Mouse (Mus musculus) C2C12 (cell line): ENCODE data around the gene Akap6. TPM values are rescaled to one million over a fixed set of nuclear protein-coding genes. Genes with fewer than 3 reads are reported as not detected.

Experiments used
- H3K27me3 ChIP-seq: one replicate; pipeline ENCODE4 v1.6.1; 2011; ENCODE audit not compliant: control insufficient read depth, insufficient read depth, insufficient read length
- H3K36me3 ChIP-seq: one replicate; pipeline ENCODE4 v1.6.1; 2011; ENCODE audit not compliant: control insufficient read depth, insufficient read depth
- H3K4me3 ChIP-seq: one replicate; pipeline ENCODE4 v1.5.1; 2011; ENCODE audit warnings: mild to moderate bottlenecking, control low read depth; ENCODE audit not compliant: poor library complexity, insufficient read depth, severe bottlenecking
- H3K79me2 ChIP-seq: one replicate; pipeline ENCODE4 v1.6.1; 2011; ENCODE audit not compliant: control insufficient read depth, insufficient read depth
- H3K79me3 ChIP-seq: one replicate; pipeline ENCODE4 v1.6.1; 2011; ENCODE audit warnings: low read depth, control low read depth
- H3ac ChIP-seq: one replicate; pipeline ENCODE3; 2011; ENCODE audit warnings: low read depth; ENCODE audit not compliant: control insufficient read depth, insufficient read length
- CEBPB ChIP-seq: IDR thresholded peaks from one replicate; pipeline ENCODE4 v1.6.1; 2011; ENCODE audit warnings: low read depth, mild to moderate bottlenecking, control low read depth, moderate library complexity
- CTCF ChIP-seq: IDR thresholded peaks from one replicate; pipeline ENCODE4 v1.5.1; 2011; ENCODE audit not compliant: control insufficient read depth, insufficient read depth, insufficient read length
- FOSL1 ChIP-seq: IDR thresholded peaks from one replicate; pipeline ENCODE4 v1.8.0; 2011; ENCODE audit warnings: mild to moderate bottlenecking, low read length; ENCODE audit not compliant: poor library complexity, insufficient read depth, severe bottlenecking
- MAX ChIP-seq: IDR thresholded peaks from one replicate; pipeline ENCODE4 v1.6.1; 2011; ENCODE audit warnings: mild to moderate bottlenecking, control low read depth
- MYOD1 ChIP-seq: IDR thresholded peaks from one replicate; pipeline ENCODE4 v1.6.1; 2011; ENCODE audit warnings: low read depth; ENCODE audit not compliant: control insufficient read depth, insufficient read length
- MYOG ChIP-seq: IDR thresholded peaks from one replicate; pipeline ENCODE4 v1.6.1; 2011; ENCODE audit not compliant: control insufficient read depth, insufficient read length; ENCODE audit errors: extremely low read depth
- USF1 ChIP-seq: IDR thresholded peaks from one replicate; pipeline ENCODE4 v1.6.1; 2011; ENCODE audit warnings: low read depth, mild to moderate bottlenecking, control low read depth, moderate library complexity
- polyA plus RNA-seq: library from polyadenylated mRNA; unstranded; fragments of >200 nt; fragmentation: generic; extraction: Trizol; gene quantifications from one replicate; pipeline ENCODE4 v1.2.1, GENCODE M21; 2012; ENCODE audit warnings: missing spikeins

The Akap6 gene
- polyA plus RNA-seq, 1 experiment = 0.51 TPM

DNA sequence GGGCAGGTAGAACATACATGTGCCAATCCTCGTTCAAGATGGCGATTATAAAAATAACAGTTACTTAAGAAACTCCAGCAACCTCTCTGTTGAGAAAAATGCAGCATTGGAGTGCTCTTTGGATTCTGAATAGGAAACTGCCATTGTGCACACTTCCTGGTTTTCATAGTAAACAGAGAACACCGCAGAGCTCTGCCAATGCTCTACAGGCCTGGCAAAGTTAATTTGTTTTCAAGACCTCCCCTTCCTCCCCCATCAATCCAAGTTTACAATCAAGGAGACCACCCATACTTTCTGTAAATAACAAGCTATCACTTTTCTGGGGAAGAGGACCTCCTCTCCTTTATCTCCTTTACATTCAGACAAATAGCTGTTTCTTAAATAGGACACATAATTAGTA lies 65.6 kb downstream of the Akap6 start:
- no peaks in the 10 kb centered on the region for H3K79me2 ChIP-seq
- no peaks in the 10 kb centered on the region for H3K79me3 ChIP-seq

DNA sequence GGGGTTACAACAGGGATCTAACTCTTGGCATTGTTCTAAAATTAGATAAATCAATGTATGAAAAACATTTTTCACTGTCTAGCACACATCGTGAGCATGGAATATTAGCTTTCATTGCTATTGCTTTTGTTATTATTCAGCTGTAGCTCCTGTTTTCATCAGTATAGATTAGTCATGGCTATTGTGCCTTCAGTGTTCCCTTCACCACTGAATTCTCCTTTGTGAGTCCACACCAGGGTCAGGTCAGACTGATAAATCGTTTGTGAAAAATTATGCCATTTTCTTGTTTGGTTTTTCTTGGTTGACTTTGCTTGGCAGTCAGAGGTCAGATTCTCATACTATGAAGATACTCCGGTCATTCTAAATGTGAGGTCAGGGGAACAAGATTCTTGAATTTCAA lies 70.4 kb downstream of the Akap6 start:
- Histone ChIP-seq H3ac (no peak overlapping the region), H3K4me3 (no peak overlapping the region), H3K27me3 (no peaks in the 10 kb centered on the region), H3K36me3 (no peaks in the 10 kb centered on the region), H3K79me2 (no peaks in the 10 kb centered on the region), H3K79me3 (no peaks in the 10 kb centered on the region)
- TF ChIP-seq USF1 (no peak), CEBPB (no peak), MYOG (no peak), MAX (no peak), MYOD1 (no peak), FOSL1 (no peak), CTCF (no peak)

More for the DNA sequence above, 65.6 kb downstream of the Akap6 start:
- Histone ChIP-seq H3ac (no peak overlapping the region), H3K4me3 (no peak overlapping the region), H3K27me3 (no peaks in the 10 kb centered on the region), H3K36me3 (no peaks in the 10 kb centered on the region)
- TF ChIP-seq MYOD1 (no peak), CEBPB (no peak), MYOG (no peak), FOSL1 (no peak), MAX (no peak), CTCF (no peak), USF1 (no peak)

DNA sequence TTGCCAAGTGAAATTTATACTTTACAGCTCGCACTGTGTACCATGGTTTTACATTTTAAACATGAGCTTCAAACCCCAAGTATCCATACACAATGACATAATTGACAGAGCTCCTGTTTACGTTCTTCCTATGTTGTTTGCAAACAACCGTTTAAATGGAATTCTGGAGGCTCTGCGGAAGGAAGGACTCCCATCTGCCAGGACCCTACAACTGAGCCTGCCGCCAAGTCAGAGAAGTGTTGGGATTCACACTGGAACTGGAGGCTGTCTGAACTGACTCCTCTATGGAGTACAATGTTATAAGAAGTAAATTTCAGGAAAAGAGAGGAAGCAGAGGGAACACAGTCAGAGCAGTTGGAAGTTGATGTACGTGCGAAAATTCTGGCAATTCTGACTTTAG lies 72.7 kb downstream of the Akap6 start:
- H3K79me3 ChIP-seq = no peaks in the 10 kb centered on the region
- no peaks in the 10 kb centered on the region for H3K27me3 ChIP-seq
- no peak overlapping the region for H3K4me3 ChIP-seq
- H3K79me2 ChIP-seq = no peaks in the 10 kb centered on the region
- H3ac ChIP-seq = no peak overlapping the region
- TF ChIP-seq MYOG (no peak), CEBPB (no peak), MYOD1 (no peak), USF1 (no peak), FOSL1 (no peak), MAX (no peak), CTCF (no peak)
- H3K36me3 ChIP-seq = no peaks in the 10 kb centered on the region

DNA sequence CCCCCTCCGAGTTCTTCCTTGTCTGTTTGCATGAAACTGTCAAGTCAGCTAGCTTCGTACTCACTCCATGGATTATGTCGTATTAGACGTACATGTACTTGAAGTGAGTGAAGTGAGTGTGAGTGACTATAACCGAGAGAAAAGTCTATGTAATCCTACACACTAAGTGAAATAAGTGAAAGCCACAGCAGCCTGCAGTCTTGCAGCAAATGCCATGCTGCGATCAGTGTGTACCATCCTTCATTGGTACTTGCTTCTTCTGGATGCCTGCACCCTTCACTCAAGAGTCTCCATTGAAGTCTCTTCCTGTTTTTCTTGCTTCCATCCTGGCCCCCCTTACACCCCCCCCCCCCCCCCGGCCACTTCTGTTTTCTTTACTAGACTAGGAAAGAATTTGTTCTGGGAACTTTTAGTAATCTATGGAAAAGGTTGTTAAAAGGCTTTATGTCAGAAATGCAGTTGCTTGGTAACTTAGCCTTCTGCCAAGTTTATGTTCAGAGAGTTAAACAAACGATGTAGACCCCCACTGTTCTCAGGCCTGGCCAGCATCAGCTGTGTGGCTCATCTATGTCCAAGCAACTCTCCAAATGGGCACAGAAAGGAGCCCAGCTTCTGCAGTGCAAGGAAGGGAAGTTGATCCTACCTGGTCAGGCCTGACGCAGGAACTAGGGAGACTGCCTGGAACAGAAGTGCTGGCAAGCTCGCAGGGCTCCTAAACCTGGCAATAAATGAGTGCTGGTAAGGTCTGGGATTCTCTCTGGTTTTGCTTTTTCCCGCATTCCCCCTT lies 73.5 kb downstream of the Akap6 start:
- no peak for TF ChIP-seq MAX
- TF ChIP-seq FOSL1 = no peak
- no peak for TF ChIP-seq MYOG
- no peak for TF ChIP-seq CTCF
- TF ChIP-seq CEBPB = no peak
- TF ChIP-seq MYOD1 = no peak
- no peak for TF ChIP-seq USF1
- no peak overlapping the region for H3ac ChIP-seq
- H3K79me2 ChIP-seq = no peaks in the 10 kb centered on the region
- no peaks in the 10 kb centered on the region for H3K79me3 ChIP-seq
- H3K36me3 ChIP-seq = no peaks in the 10 kb centered on the region
- no peak overlapping the region for H3K4me3 ChIP-seq
- H3K27me3 ChIP-seq = no peaks in the 10 kb centered on the region

DNA sequence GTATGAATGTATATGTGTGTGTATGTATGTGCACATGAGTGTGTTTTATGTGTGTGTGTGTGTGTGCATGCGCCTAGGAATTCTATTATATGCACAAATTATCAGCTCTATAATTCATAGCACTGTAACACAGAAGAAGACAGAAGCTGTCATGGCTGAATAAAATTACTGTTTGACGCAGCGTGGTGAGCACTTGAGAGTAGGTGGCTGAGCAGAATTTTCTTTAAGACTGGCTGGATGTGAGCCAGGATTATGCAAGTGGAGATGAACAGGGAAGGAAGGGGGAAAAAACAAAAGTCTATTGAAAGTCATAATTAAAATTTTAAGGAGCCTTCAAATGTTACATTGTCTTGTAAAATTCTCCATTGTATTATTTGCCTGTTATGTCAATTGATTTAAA lies 74.7 kb downstream of the Akap6 start:
- Histone ChIP-seq H3K27me3 (no peaks in the 10 kb centered on the region), H3K79me3 (no peaks in the 10 kb centered on the region), H3K36me3 (no peaks in the 10 kb centered on the region), H3ac (no peak overlapping the region), H3K79me2 (no peaks in the 10 kb centered on the region), H3K4me3 (no peak overlapping the region)
- TF ChIP-seq FOSL1 (no peak), MYOG (no peak), MYOD1 (no peak), CTCF (no peak), CEBPB (no peak), MAX (no peak), USF1 (no peak)

DNA sequence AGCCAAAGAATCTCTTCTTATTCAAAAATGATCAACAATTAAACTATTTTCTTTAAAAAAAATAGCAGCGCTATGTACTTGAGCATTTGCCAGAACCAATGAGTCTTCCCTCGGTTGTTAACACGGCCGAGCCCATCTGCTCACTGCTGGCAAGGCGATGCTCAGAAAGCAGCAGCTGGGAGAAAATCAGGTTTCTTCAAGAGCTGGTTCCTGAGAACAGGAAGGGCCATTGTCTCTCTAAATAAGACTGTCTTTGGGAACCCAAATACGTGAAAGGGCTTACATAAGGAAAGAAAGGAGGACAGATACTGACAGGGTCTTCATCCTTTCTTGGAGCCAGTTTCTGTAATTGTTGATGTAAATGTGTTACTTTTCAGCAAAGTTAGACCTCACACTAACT lies 75.2 kb downstream of the Akap6 start:
- TF ChIP-seq USF1 (no peak), MYOG (no peak), FOSL1 (no peak), MAX (no peak), MYOD1 (no peak), CEBPB (no peak), CTCF (no peak)
- H3K79me3 ChIP-seq = no peaks in the 10 kb centered on the region
- H3K36me3 ChIP-seq = no peaks in the 10 kb centered on the region
- H3K27me3 ChIP-seq = no peaks in the 10 kb centered on the region
- no peak overlapping the region for H3K4me3 ChIP-seq
- H3ac ChIP-seq = no peak overlapping the region
- H3K79me2 ChIP-seq = no peaks in the 10 kb centered on the region
